ENCODE assay signal across 9 mouse cellular contexts in the genomic region with DNA sequence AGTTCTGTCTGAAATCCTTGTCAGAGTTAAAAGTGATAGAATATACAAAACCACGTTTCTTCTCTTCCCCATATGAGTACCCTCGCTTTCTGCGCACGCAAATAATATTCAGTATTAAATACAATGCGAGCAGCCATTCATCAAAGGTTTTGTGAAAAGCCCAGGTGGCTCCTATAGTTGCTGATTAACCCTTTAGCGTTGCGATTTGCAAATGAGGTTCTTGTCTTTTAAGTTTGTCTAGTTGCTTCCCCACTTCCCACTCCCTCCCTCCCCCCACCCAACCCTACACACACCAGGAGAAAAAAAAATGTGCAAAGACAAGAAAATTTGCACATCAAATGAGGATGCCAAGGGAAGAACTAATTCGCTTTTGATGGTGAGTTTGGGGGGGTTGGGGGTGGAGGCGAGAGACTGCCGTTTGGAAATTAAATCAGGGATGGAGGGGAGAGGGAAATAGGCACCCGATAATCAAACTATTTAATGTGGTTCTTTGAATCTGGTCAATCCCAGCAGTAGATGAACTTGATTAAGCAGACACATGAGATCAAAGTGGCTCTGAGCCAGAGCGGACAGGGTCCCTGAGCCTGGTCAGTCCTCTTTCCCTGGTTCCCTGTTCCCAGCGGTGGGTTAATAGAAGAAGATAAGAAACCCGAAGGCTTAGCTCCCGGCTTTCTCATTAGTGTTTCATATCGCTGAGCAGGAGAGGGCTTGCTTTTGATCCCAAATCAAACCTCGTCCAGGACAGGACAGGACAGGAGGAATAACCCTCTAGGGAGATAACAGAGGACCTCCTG. TPM values are rescaled to one million over a fixed set of nuclear protein-coding genes. Genes with fewer than 3 reads are reported as not detected.
DNase-seq lines count a peak whose midpoint lies in the region; ATAC-seq lines count a peak whose summit lies in the region.
"Had no signal": no experiment of that assay in that cellular context is flagged by ENCODE, and none has a peak within 500 bp of the region (broad histone marks: within the 10 kb centered on the region; RNA-seq: fewer than 3 reads in every experiment).

No protein-coding gene starts in this region.

- H3K4me3 ChIP-seq in kidney, embryonic 16.5 days (ENCODE audit: low read length), result peak overlapping the region; percentile 61
- H3K4me3 ChIP-seq in forebrain, embryonic 11.5 days (ENCODE audit: low read depth, low read length), result peak overlapping the region; percentile 28; the same call in 1 of the 2 replicates
- H3K4me3 ChIP-seq in limb, embryonic 12.5 days (replicated peaks), result peak overlapping the region; percentile 42
- H3K4me3 ChIP-seq in neural tube, embryonic 14.5 days (ENCODE audit: low read depth, low read length), result peak overlapping the region; percentile 30

- no peak overlapping the region for H3K27ac ChIP-seq in kidney, embryonic 16.5 days (ENCODE audit: low read length)
- no peak overlapping the region for H3K27ac ChIP-seq in forebrain, embryonic 11.5 days (ENCODE audit: low read depth, low read length)
- H3K27ac ChIP-seq in limb, embryonic 12.5 days, result no peak overlapping the region
- H3K27ac ChIP-seq in neural tube, embryonic 14.5 days (ENCODE audit: low read depth, low read length), result no peak overlapping the region

- peak overlapping the region; percentile 72 for H3K4me2 ChIP-seq in kidney, embryonic 16.5 days (replicated peaks; ENCODE audit: low read depth, low read length)
- H3K4me2 ChIP-seq in forebrain, embryonic 11.5 days (ENCODE audit: low read depth, low read length, severe bottlenecking), result peak overlapping the region; percentile 55
- peak overlapping the region; percentile 68 for H3K4me2 ChIP-seq in limb, embryonic 12.5 days
- peak overlapping the region; percentile 62 for H3K4me2 ChIP-seq in neural tube, embryonic 14.5 days (ENCODE audit: low read depth, low read length)

- H3K9me3 ChIP-seq in kidney, embryonic 16.5 days (ENCODE audit: low read length), result no peaks in the 10 kb centered on the region
- no peaks in the 10 kb centered on the region for H3K9me3 ChIP-seq in forebrain, embryonic 11.5 days (ENCODE audit: control insufficient read depth, low read length)
- no peaks in the 10 kb centered on the region for H3K9me3 ChIP-seq in limb, embryonic 12.5 days
- H3K9me3 ChIP-seq in neural tube, embryonic 14.5 days (ENCODE audit: control insufficient read depth, low read length), result no peaks in the 10 kb centered on the region

- H3K27me3 ChIP-seq in kidney, embryonic 16.5 days (ENCODE audit: insufficient read depth, low read length), result peaks cover 30% of the 10 kb centered on the region
- H3K27me3 ChIP-seq in forebrain, embryonic 11.5 days (ENCODE audit: control insufficient read depth, insufficient read depth, low read length), result peaks cover 49% of the 10 kb centered on the region
- H3K27me3 ChIP-seq in limb, embryonic 12.5 days, result peaks cover 40% of the 10 kb centered on the region
- peaks cover 19% of the 10 kb centered on the region for H3K27me3 ChIP-seq in neural tube, embryonic 14.5 days (ENCODE audit: control insufficient read depth, insufficient read depth, low read length)

- peaks cover 22% of the 10 kb centered on the region for H3K4me1 ChIP-seq in kidney, embryonic 16.5 days (ENCODE audit: insufficient read depth, low read length)
- H3K4me1 ChIP-seq in forebrain, embryonic 11.5 days (replicated peaks; ENCODE audit: control insufficient read depth, insufficient read depth, low read length), result peaks cover 10% of the 10 kb centered on the region; the same call in 1 of the 2 replicates
- peaks cover 15% of the 10 kb centered on the region for H3K4me1 ChIP-seq in limb, embryonic 12.5 days (replicated peaks)
- peaks cover 15% of the 10 kb centered on the region for H3K4me1 ChIP-seq in neural tube, embryonic 14.5 days (ENCODE audit: control insufficient read depth, insufficient read depth, low read length)

- DNase-seq in kidney, adult 11 months, result no peak
- no peak for DNase-seq in forebrain, embryonic 11.5 days (ENCODE audit: low spot score)
- no peak for DNase-seq in thymus, postnatal 0 days (ENCODE audit: low spot score)
- DNase-seq in spleen, postnatal 14 days (ENCODE audit: low spot score in 2 of 2), result no peak
- DNase-seq in yolk sac, embryonic 10.5 days (ENCODE audit: low spot score), result no peak

- peak overlapping the region; percentile 65; the same call in 1 of the 2 replicates for H3K9ac ChIP-seq in kidney, embryonic 16.5 days (replicated peaks; ENCODE audit: low read length)
- no peak overlapping the region for H3K9ac ChIP-seq in forebrain, embryonic 11.5 days (ENCODE audit: low read length)
- H3K9ac ChIP-seq in limb, embryonic 12.5 days (replicated peaks), result no peak overlapping the region; the same call in 1 of the 2 replicates
- 0 out of 2 replicates have a peak overlapping the region, but pooled peaks have one; percentile 39 for H3K9ac ChIP-seq in neural tube, embryonic 14.5 days (replicated peaks; ENCODE audit: low read depth, low read length)

- no peak for ATAC-seq in kidney, embryonic 16.5 days (ENCODE audit: low FRiP score, low TSS enrichment)
- ATAC-seq in forebrain, embryonic 11.5 days (replicated peaks; ENCODE audit: low FRiP score), result no peak
- ATAC-seq in limb, embryonic 12.5 days (ENCODE audit: insufficient number of reproducible peaks, insufficient read depth, low FRiP score, low TSS enrichment, low read depth), result no peak
- ATAC-seq in neural tube, embryonic 14.5 days (ENCODE audit: low read depth), result no peak

- no peaks in the 10 kb centered on the region for H3K36me3 ChIP-seq in kidney, embryonic 16.5 days (ENCODE audit: insufficient read depth, low read length)
- H3K36me3 ChIP-seq in forebrain, embryonic 11.5 days (ENCODE audit: control insufficient read depth, insufficient read depth, low read length), result no peaks in the 10 kb centered on the region
- H3K36me3 ChIP-seq in limb, embryonic 12.5 days, result no peaks in the 10 kb centered on the region
- no peaks in the 10 kb centered on the region for H3K36me3 ChIP-seq in neural tube, embryonic 14.5 days (ENCODE audit: control insufficient read depth, insufficient read depth, low read length)

- 3% methylated on average over 17 of the region's 17 CpGs for WGBS in kidney, embryonic 16.5 days
- under 1% methylated on average over 17 of the region's 17 CpGs for whole genome bisulfite sequencing in forebrain, embryonic 11.5 days
- WGBS in limb, embryonic 12.5 days, result 2% methylated on average over 17 of the region's 17 CpGs
- WGBS in neural tube, embryonic 14.5 days, result 2% methylated on average over 17 of the region's 17 CpGs

RNA-seq across cellular contexts. Expression of a gene that starts 0.6 kb away (rescaled TPM):
- polyA plus RNA-seq in kidney, embryonic 16.5 days (2015; fragmentation: Nextera tagmentation; extraction: Ambion mirVana), result 34.4 and 36.6 TPM in 2 replicates
- 2.7 and 2.9 TPM in 2 replicates for polyA plus RNA-seq in forebrain, embryonic 11.5 days (2014; fragmentation: Nextera tagmentation; extraction: Ambion mirVana)
- polyA plus RNA-seq in limb, embryonic 12.5 days (2016; fragmentation: Nextera tagmentation; extraction: Ambion mirVana), result 5.6 and 6.3 TPM in 2 replicates
- 0.88 and 1.1 TPM in 2 replicates for polyA plus RNA-seq in neural tube, embryonic 14.5 days (2014; fragmentation: Nextera tagmentation; extraction: Ambion mirVana)
- polyA plus RNA-seq in thymus, postnatal 0 days (2015; fragmentation: Nextera tagmentation; extraction: Ambion mirVana), result 0.13 and 0.19 TPM in 2 replicates
- polyA plus RNA-seq: kidney, adult 2 months had no signal

Comparison
In these comparisons a context has a peak if more than half of its experiments do, and no peak if none do; other contexts are left out.
1. H3K9ac ChIP-seq: peak in kidney, embryonic 16.5 days (single experiment) and neural tube, embryonic 14.5 days (single experiment); none in forebrain, embryonic 11.5 days (single experiment) and limb, embryonic 12.5 days (single experiment).
2. Peak in every context shown above with its lines, with median percentiles within 50 percentile points of each other: H3K4me2 ChIP-seq and H3K4me3 ChIP-seq.